In genomic region chr13:43806371-43807271, GRCm38 (mm10) we compare ENCODE assay signal across 10 mouse cellular contexts. TPM values are rescaled to one million over a fixed set of nuclear protein-coding genes. Genes with fewer than 3 reads are reported as not detected.
DNase-seq lines count a peak whose midpoint lies in the region; ATAC-seq and TF ChIP-seq lines count a peak whose summit lies in the region.
"Had no signal": no experiment of that assay in that cellular context is flagged by ENCODE, and none has a peak within 500 bp of the region (broad histone marks: within the 10 kb centered on the region; RNA-seq: fewer than 3 reads in every experiment).

No protein-coding gene starts in this region.

- DNase-seq in lung, postnatal 0 days (ENCODE audit: low spot score), result peak; percentile 39
- DNase-seq in lung, postnatal 4 days, result no peak
- peak; percentile 40 for DNase-seq in hindbrain, postnatal 0 days (ENCODE audit: low spot score)
- no peak for DNase-seq in cerebellum, postnatal 4 days (ENCODE audit: low spot score in 2 of 2)
- DNase-seq in adrenal gland, postnatal 25 days, result no peak
- DNase-seq: kidney, adult 9 months; thymus, adult 2 months had no signal

- peak; percentile 37 for ATAC-seq in lung, postnatal 0 days
- peak; percentile 33; the same call in 1 of the 2 replicates for ATAC-seq in forebrain, embryonic 13.5 days
- peak; percentile 58 for ATAC-seq in hindbrain, postnatal 0 days
- no peak for ATAC-seq in neural tube, embryonic 15.5 days (ENCODE audit: low FRiP score)

- H3K27ac ChIP-seq in lung, postnatal 0 days (ENCODE audit: low read length), result peak overlapping the region; percentile 0; the same call in 1 of the 2 replicates
- H3K27ac ChIP-seq in forebrain, embryonic 13.5 days, result peak overlapping the region; percentile 17; the same call in 1 of the 2 replicates
- H3K27ac ChIP-seq in hindbrain, postnatal 0 days, result peak overlapping the region; percentile 58
- peak overlapping the region; percentile 10; the same call in 1 of the 2 replicates for H3K27ac ChIP-seq in neural tube, embryonic 15.5 days (replicated peaks)
- H3K27ac ChIP-seq: liver, embryonic 14.5 days had no signal

- no peak for TF ChIP-seq EP300 in lung, postnatal 0 days (IDR thresholded peaks at IDR 0.05)

- H3K9ac ChIP-seq in lung, postnatal 0 days (replicated peaks; ENCODE audit: low read depth), result no peak overlapping the region
- no peak overlapping the region for H3K9ac ChIP-seq in forebrain, embryonic 13.5 days
- H3K9ac ChIP-seq in hindbrain, postnatal 0 days (replicated peaks; ENCODE audit: low read length), result no peak overlapping the region
- H3K9ac ChIP-seq in neural tube, embryonic 15.5 days (replicated peaks), result no peak overlapping the region
- H3K9ac ChIP-seq: liver, embryonic 14.5 days had no signal

- H3K9me3 ChIP-seq in lung, postnatal 0 days (ENCODE audit: low read length), result no peaks in the 10 kb centered on the region
- no peaks in the 10 kb centered on the region for H3K9me3 ChIP-seq in forebrain, embryonic 13.5 days (replicated peaks)
- H3K9me3 ChIP-seq in hindbrain, postnatal 0 days (ENCODE audit: low read length), result no peaks in the 10 kb centered on the region
- no peaks in the 10 kb centered on the region for H3K9me3 ChIP-seq in neural tube, embryonic 15.5 days (replicated peaks)

- 48% methylated on average over 14 of the region's 14 CpGs for WGBS in lung, postnatal 0 days
- WGBS in forebrain, embryonic 13.5 days, result 32% methylated on average over 14 of the region's 14 CpGs
- WGBS in hindbrain, postnatal 0 days, result 15% methylated on average over 14 of the region's 14 CpGs
- WGBS in neural tube, embryonic 15.5 days, result 35% methylated on average over 14 of the region's 14 CpGs

- no peak overlapping the region for H3K4me2 ChIP-seq in lung, postnatal 0 days (replicated peaks; ENCODE audit: low read depth, low read length)
- H3K4me2 ChIP-seq in forebrain, embryonic 13.5 days, result peak overlapping the region; percentile 38
- peak overlapping the region; percentile 41 for H3K4me2 ChIP-seq in hindbrain, postnatal 0 days (ENCODE audit: low read depth, low read length)
- H3K4me2 ChIP-seq in neural tube, embryonic 15.5 days, result peak overlapping the region; percentile 9; the same call in 1 of the 2 replicates

- no peaks in the 10 kb centered on the region for H3K27me3 ChIP-seq in lung, postnatal 0 days (replicated peaks; ENCODE audit: insufficient read depth, low read length)
- H3K27me3 ChIP-seq in forebrain, embryonic 13.5 days, result peaks cover 30% of the 10 kb centered on the region
- no peaks in the 10 kb centered on the region for H3K27me3 ChIP-seq in hindbrain, postnatal 0 days (ENCODE audit: insufficient read depth, low read length)
- no peaks in the 10 kb centered on the region; the same call in 1 of the 2 replicates for H3K27me3 ChIP-seq in neural tube, embryonic 15.5 days (replicated peaks)

- H3K36me3 ChIP-seq in lung, postnatal 0 days (ENCODE audit: insufficient read depth, low read length), result peaks cover 4% of the 10 kb centered on the region; the same call in 1 of the 2 replicates
- no peaks in the 10 kb centered on the region for H3K36me3 ChIP-seq in forebrain, embryonic 13.5 days (ENCODE audit: poor library complexity, severe bottlenecking)
- H3K36me3 ChIP-seq in hindbrain, postnatal 0 days (ENCODE audit: insufficient read depth, low read length), result peaks cover 4% of the 10 kb centered on the region; the same call in 1 of the 2 replicates
- H3K36me3 ChIP-seq in neural tube, embryonic 15.5 days, result 0 out of 2 replicates have a peak, but pooled peaks cover 4% of the 10 kb centered on the region

- no peak for TF ChIP-seq CTCF in lung, postnatal 0 days (IDR thresholded peaks at IDR 0.05)
- TF ChIP-seq CTCF in hindbrain, postnatal 0 days (IDR thresholded peaks at IDR 0.05; ENCODE audit: low read depth), result no peak

- H3K4me3 ChIP-seq in lung, postnatal 0 days (ENCODE audit: low read depth, low read length), result no peak overlapping the region
- no peak overlapping the region for H3K4me3 ChIP-seq in forebrain, embryonic 13.5 days
- H3K4me3 ChIP-seq in hindbrain, postnatal 0 days (ENCODE audit: low read length), result no peak overlapping the region
- no peak overlapping the region for H3K4me3 ChIP-seq in neural tube, embryonic 15.5 days (replicated peaks)

- no peaks in the 10 kb centered on the region for H3K4me1 ChIP-seq in lung, postnatal 0 days (ENCODE audit: insufficient read depth, low read depth, low read length)
- H3K4me1 ChIP-seq in forebrain, embryonic 13.5 days, result peaks cover 19% of the 10 kb centered on the region
- peaks cover 8% of the 10 kb centered on the region; the same call in 1 of the 2 replicates for H3K4me1 ChIP-seq in hindbrain, postnatal 0 days (ENCODE audit: insufficient read depth, low read length)
- H3K4me1 ChIP-seq in neural tube, embryonic 15.5 days, result peaks cover 21% of the 10 kb centered on the region

RNA-seq across cellular contexts. Expression of gene Cd83, which starts 22.0 kb away (rescaled TPM):
- 19.0 and 30.7 TPM in 2 replicates for polyA plus RNA-seq in lung, postnatal 0 days (2015; fragmentation: Nextera tagmentation; extraction: Ambion mirVana)
- 3.8 TPM in 2 replicates for polyA plus RNA-seq in forebrain, embryonic 13.5 days (2015; fragmentation: Nextera tagmentation; extraction: Ambion mirVana)
- 43.7 and 45.4 TPM in 2 replicates for total RNA-seq in hindbrain, postnatal 0 days (2014; rRNA removed)
- polyA plus RNA-seq in hindbrain, postnatal 0 days (2015; fragmentation: Nextera tagmentation; extraction: Ambion mirVana), result 38.5 and 38.6 TPM in 2 replicates
- 31.0 and 43.1 TPM in 2 replicates for polyA plus RNA-seq in neural tube, embryonic 15.5 days (2015; fragmentation: Nextera tagmentation; extraction: Ambion mirVana)
- 1.9 and 2.9 TPM in 2 replicates for total RNA-seq in adrenal gland, postnatal 25 days (2021)

Comparison
In these comparisons a context has a peak if more than half of its experiments do, and no peak if none do; other contexts are left out.
1. DNase-seq: peak in lung, postnatal 0 days (single experiment) and hindbrain, postnatal 0 days (single experiment); none in lung, postnatal 4 days (0 of 2), cerebellum, postnatal 4 days (0 of 2) and adrenal gland, postnatal 25 days (single experiment).
2. H3K27ac ChIP-seq: peak in every context shown above with its lines; median percentile 58 in hindbrain, postnatal 0 days; 17 in forebrain, embryonic 13.5 days; 10 in neural tube, embryonic 15.5 days; 0 in lung, postnatal 0 days.